Mouse (Mus musculus): ENCODE results near the gene Naxe. TPM values are rescaled to one million over a fixed set of nuclear protein-coding genes. Genes with fewer than 3 reads are reported as not detected.

The Naxe gene
- 82.0 and 87.5 TPM in 2 replicates for polyA plus RNA-seq (2012; rRNA removed)

DNA sequence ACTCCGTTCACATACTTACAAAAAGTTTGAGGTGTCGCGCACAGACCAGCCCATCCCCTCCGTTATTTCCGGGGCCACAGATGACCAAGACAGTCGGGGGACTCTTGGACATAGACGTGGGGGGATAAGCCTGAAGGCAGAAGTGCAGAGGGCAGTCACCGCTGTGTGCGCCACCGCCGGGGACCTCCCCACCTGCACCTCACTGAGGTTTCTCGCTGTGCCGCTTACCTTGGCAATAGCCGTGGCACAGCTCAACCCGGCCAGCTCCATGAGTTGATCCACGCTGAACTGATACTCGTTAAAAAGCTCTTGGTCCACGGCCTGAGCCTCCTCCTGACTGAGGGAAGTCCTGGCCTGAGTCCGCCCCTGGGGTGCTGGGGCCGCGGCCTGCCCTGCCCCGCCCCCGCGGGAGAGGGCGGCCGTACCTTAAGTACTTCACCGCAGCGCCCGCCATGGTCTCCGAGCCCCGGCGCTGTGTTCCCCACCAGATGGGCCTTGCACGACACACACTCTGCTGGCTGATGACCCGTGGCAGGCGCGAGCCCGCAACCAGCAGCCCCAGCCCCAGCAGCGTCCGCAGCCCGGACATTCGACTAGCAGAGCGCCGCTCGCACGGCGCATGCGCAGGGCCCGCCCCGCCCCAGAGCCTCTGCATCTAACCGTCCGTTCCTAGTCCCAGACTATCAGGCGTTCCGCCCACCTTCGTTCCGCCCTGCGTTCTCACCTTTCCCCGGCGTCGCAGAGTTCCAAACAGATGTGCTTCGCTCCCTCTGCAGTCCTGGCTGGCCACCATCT, at the start of gene Naxe:
TSS of gene Naxe (minus strand) at position 594 of the 795 bp plus-strand sequence.

DNA sequence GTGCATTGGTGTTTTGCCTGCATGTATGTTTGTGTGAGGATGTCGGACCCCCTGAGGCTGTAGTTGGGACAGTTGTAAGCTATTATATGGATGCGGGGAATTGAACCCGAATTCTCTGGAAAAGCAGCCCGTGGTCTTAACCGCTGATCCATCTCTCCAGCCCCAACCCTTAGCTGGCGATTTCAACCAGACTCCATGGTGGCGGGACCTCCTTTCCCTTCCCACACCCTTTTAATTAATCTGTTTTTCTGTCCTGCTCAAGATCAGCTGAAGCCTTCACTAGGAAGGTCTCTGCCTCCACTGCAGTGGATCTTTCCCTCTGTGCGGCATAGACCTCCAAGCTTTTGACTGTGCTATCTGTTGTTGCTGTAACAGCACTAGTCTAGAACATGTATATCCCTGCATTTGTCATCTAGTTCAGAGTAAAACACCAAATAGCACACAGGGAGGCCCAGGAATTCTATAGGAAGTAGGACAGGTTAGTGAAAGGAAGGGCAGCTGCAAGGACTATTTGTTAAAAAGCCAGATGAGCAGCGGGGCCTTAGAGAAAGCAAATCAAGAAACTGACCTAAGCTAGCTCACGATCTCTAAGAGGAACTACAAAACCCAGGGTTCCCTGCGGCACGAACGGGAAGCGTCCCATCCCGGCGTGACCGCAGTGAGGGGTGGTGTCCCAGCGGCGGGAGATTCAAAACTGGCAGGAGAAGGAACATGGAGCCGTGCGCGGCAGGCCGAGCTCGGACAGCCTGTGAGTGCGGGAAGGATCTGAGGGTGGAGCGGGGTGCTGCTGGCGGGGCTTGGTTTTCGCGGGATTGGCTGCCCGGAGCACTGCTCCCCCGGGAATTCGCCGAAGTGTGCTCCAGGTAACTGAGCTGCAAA, 23.3 kb upstream of the Naxe start, which contains the start of gene Iqgap3:
TSS of gene Iqgap3 (plus strand) at position 627 of the 879 bp plus-strand sequence.

DNA sequence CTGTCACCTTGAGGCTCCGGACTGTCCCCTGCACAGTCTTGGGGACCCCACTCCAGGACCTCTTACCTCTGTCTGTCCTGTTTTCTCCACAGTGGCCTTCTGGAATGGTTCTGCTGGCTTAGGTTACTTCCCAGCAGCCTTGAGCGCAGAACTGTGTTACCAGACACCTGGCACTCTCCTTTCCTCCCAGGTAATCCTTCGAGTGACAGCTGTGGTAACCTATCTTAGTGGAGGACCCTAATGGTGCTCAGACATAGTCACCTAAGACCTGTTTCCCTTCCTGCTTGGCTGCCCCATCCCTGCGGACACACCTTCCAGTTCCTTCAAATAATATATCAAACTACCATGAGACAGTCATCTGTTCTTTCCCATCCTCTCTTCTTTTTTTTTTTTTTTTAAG, 19.9 kb upstream of the Naxe start, which contains the start of gene Ttc24:
TSS of gene Ttc24 (minus strand) at position 101 of the 400 bp plus-strand sequence.

DNA sequence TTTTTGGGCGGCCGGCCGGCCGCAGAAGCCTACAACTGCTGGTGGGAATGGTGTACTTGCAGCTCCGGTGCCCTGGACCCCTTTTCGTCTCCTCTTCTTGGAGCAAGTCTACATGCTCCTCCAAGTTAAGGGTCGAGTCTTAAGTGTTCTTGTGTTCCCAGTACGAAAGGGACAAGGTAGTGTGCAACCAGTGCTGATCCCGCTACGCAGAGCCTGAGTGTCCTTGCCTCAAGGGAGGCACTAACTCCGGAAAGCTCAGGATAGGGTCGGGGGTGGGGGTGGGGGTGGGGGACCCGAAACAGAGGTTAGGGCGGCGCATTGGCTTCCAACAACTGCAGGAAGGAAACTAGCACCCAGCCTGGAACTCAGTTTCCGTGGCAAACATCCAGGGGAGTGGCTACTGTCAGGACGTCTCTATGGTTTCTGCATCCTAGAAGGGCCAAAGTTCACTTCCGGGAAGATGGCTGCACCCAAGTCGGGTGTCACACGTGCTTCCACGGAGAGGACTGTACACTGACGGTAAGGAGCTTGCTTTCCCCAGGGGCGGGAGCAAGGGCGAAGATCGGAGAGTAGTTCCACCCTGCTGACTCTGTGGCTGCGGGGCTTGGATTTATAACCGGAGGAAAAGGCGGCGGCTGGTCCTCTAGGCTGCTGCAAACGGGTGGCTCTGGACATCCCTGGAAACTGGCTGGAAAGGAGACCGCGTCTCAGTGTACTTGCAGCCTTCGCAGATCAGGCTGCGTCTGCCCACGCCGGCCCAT, 15.5 kb downstream of the Naxe start, which contains the start of gene Gpatch4:
TSS of gene Gpatch4 (plus strand) at position 448 of the 761 bp plus-strand sequence.

DNA sequence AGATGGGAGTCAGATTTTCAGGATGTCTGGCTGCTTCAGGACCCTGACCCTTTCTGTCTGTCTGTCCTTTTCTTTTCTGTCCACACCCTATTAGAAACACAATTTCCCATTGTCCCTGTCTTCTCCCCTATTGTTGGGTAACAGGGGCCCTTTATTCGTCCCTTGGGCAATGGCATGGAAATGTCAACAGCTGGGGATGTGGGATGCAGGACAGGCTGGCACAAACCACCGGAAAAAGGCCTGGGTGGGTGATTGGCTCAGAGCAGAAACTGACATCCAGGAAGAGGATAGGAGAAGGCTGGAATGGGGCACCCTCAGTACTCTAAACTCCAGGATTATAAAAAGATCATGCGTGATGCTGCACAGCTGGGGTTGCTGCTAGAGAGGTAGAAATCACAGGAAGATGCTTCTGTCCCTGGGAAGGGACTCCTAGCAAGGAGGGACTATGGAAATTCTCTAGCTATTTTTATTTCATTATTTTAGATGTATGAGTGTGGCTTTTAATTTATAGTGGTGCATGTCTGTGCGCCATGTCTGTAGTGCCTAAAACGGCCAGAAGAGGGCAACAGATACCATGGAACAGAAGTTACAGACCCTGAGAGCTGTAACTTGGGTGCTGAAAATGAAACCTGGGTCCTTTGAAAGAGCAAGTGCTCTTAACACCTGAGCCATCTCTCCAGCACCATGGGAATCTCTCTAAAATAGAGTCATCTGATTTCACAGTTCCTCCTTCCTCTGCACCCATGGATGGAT, 30.7 kb downstream of the Naxe start, which contains the start of gene Hapln2:
TSS of gene Hapln2 (minus strand) at position 150 of the 753 bp plus-strand sequence.

Other genes with a start within 250 kb of the Naxe start
- 8.9 and 9.2 TPM in 2 replicates for gene Pear1, start 234.2 kb downstream of the Naxe start, polyA plus RNA-seq (2012; rRNA removed)
- 0.01 TPM in 1 of 2 replicates, not detected in the other for gene Sh2d2a, start 211.7 kb downstream of the Naxe start, polyA plus RNA-seq (2012; rRNA removed)
- 45.4 and 48.6 TPM in 2 replicates for gene Prcc, start 172.9 kb downstream of the Naxe start, polyA plus RNA-seq (2012; rRNA removed)
- gene Hdgf, start 152.2 kb downstream of the Naxe start, polyA plus RNA-seq (2012; rRNA removed) = 150 and 157 TPM in 2 replicates
- 75.9 and 78.5 TPM in 2 replicates for gene Mrpl24, start 139.0 kb downstream of the Naxe start, polyA plus RNA-seq (2012; rRNA removed)
- 21.5 and 21.7 TPM in 2 replicates for gene Isg20l2, start 128.2 kb downstream of the Naxe start, polyA plus RNA-seq (2012; rRNA removed)
- 48.3 and 48.6 TPM in 2 replicates for gene Rrnad1, start 127.8 kb downstream of the Naxe start, polyA plus RNA-seq (2012; rRNA removed)
- 13.0 and 16.9 TPM in 2 replicates for gene Crabp2, start 109.8 kb downstream of the Naxe start, polyA plus RNA-seq (2012; rRNA removed)
- 14.2 and 14.3 TPM in 2 replicates for gene Nes, start 87.4 kb downstream of the Naxe start, polyA plus RNA-seq (2012; rRNA removed)
- 121 and 130 TPM in 2 replicates for gene Bcan, start 58.3 kb downstream of the Naxe start, polyA plus RNA-seq (2012; rRNA removed)
- 0.70 and 0.87 TPM in 2 replicates for gene Hapln2, start 30.9 kb downstream of the Naxe start, polyA plus RNA-seq (2012; rRNA removed)
- gene Gpatch4, start 15.4 kb downstream of the Naxe start, polyA plus RNA-seq (2012; rRNA removed) = 13.5 and 16.7 TPM in 2 replicates
- gene Ttc24, start 19.8 kb upstream of the Naxe start, polyA plus RNA-seq (2012; rRNA removed) = not detected in 2 replicates
- 4.9 and 5.1 TPM in 2 replicates for gene Iqgap3, start 23.5 kb upstream of the Naxe start, polyA plus RNA-seq (2012; rRNA removed)
- gene Mef2d, start 83.9 kb upstream of the Naxe start, polyA plus RNA-seq (2012; rRNA removed) = 45.6 and 57.2 TPM in 2 replicates
- gene Rhbg, start 196.2 kb upstream of the Naxe start, polyA plus RNA-seq (2012; rRNA removed) = 0.06 and 0.17 TPM in 2 replicates
- 0.14 TPM in 1 of 2 replicates, not detected in the other for gene Gm38392, start 228.7 kb upstream of the Naxe start, polyA plus RNA-seq (2012; rRNA removed)
- gene Tsacc, start 238.5 kb upstream of the Naxe start, polyA plus RNA-seq (2012; rRNA removed) = 4.0 and 6.2 TPM in 2 replicates
- gene Cct3, start 238.6 kb upstream of the Naxe start, polyA plus RNA-seq (2012; rRNA removed) = 313 and 317 TPM in 2 replicates

All from central nervous system, embryonic 18 days (tissue).